Mouse (Mus musculus) cortical plate, adult 2 months (tissue): ENCODE results near the gene Mapt.

Source experiments
- CTCF ChIP-seq: fragments of 200-500 bp; IDR thresholded peaks from 2 replicates; pipeline ENCODE4 v1.5.1; 2011; ENCODE audit warnings: mild to moderate bottlenecking, control low read depth, low read length; ENCODE audit not compliant: insufficient read depth; ENCODE audit errors: extremely low read depth
- POLR2A ChIP-seq: fragments of 200-500 bp; IDR thresholded peaks from 2 replicates; pipeline ENCODE4 v1.6.1; 2011; ENCODE audit warnings: mild to moderate bottlenecking, low read length, control low read depth; ENCODE audit not compliant: insufficient read depth; ENCODE audit errors: extremely low read depth

- TF ChIP-seq CTCF (no peak), POLR2A (no peak)
These were observed 86.4 kb downstream of the Mapt start for GRCm38 (mm10) chr11:104317631-104318030.
